Mouse (Mus musculus) testis, adult 2 months (tissue): Measurements from ENCODE around the gene Taar2.

Experiments
- CTCF ChIP-seq: fragments of 200-500 bp; IDR thresholded peaks from 2 replicates; pipeline ENCODE4 v1.5.1; 2012; ENCODE audit warnings: low read depth, mild to moderate bottlenecking, inconsistent platforms, low read length, moderate library complexity; ENCODE audit not compliant: control insufficient read depth, insufficient read depth, insufficient replicate concordance
- POLR2A ChIP-seq: fragments of 200-500 bp; IDR thresholded peaks from 2 replicates; pipeline ENCODE4 v1.6.1; 2012; ENCODE audit warnings: low read depth, mild to moderate bottlenecking, inconsistent platforms, low read length, moderate library complexity; ENCODE audit not compliant: control insufficient read depth

DNA sequence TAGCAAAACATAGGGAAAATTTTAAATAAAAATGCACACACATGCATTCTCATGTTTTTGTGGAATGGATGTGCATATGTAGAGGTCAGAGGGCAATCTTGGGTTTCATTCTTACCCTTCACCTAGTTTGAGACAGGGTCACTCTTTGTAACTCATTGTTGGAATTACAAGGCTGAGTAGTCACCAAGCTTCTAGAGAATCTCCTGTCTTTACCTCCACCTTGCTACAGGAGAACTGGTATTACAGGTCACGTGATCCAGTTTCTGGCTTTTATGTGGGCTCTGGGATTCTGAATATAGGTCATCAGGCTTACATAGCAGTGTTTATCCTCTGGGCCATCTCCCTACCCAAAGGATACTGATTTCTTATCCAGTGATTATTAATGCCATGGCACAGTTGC lies 32.7 kb upstream of the Taar2 start:
- TF ChIP-seq POLR2A (no peak), CTCF (no peak)
